Mouse (Mus musculus) neural tube, embryonic 14.5 days (tissue): ENCODE data around the gene Gm21969. TPM values are rescaled to one million over a fixed set of nuclear protein-coding genes. Genes with fewer than 3 reads are reported as not detected.

Experiments used
- ATAC-seq: fragments of 200-750 bp; cut with Nextera tagmentation; 2 replicates; pipeline ENCODE4 v1.8.0; 2017; ENCODE audit warnings: low read depth, mild to moderate bottlenecking, moderate TSS enrichment, moderate library complexity
- H3K27ac ChIP-seq: fragments of 300-500 bp; sonication (generic); 2 replicates; pipeline ENCODE4 v1.5.1; 2014; ENCODE audit warnings: low read depth, mild to moderate bottlenecking, control low read depth, low read length, moderate library complexity, mixed read lengths
- H3K27me3 ChIP-seq: fragments of 300-500 bp; sonication (generic); 2 replicates; pipeline ENCODE4 v1.6.1; 2014; ENCODE audit warnings: low read length; ENCODE audit not compliant: control insufficient read depth, insufficient read depth
- H3K36me3 ChIP-seq: fragments of 300-500 bp; sonication (generic); 2 replicates; pipeline ENCODE4 v1.6.1; 2014; ENCODE audit warnings: low read length, mixed read lengths; ENCODE audit not compliant: control insufficient read depth, insufficient read depth
- H3K4me1 ChIP-seq: fragments of 300-500 bp; sonication (generic); 2 replicates; pipeline ENCODE4 v1.6.1; 2014; ENCODE audit warnings: low read length; ENCODE audit not compliant: control insufficient read depth, insufficient read depth
- H3K4me2 ChIP-seq: fragments of 300-500 bp; sonication (generic); 2 replicates; pipeline ENCODE4 v1.6.1; 2014; ENCODE audit warnings: mild to moderate bottlenecking, low read depth, low read length, control low read depth
- H3K4me3 ChIP-seq: fragments of 300-500 bp; sonication (generic); 2 replicates; pipeline ENCODE4 v1.5.1; 2014; ENCODE audit warnings: low read depth, low read length, control low read depth, mixed read lengths
- H3K9ac ChIP-seq: fragments of 300-500 bp; sonication (generic); replicated peaks from 2 replicates; pipeline ENCODE4 v1.6.1; 2014; ENCODE audit warnings: low read depth, mild to moderate bottlenecking, control low read depth, low read length, mixed read lengths
- H3K9me3 ChIP-seq: fragments of 300-500 bp; sonication (generic); 2 replicates; pipeline ENCODE4 v1.6.1; 2016; ENCODE audit warnings: low read length; ENCODE audit not compliant: control insufficient read depth
- whole genome bisulfite sequencing: fragments of 180-500 bp; shearing (Covaris S2); extraction: QIAGEN DNeasy Blood & Tissue Kit; methylation state at CpG from one replicate; pipeline ENCODE4 v1.1.7; 2014; 5-methylcytosine and 5-hydroxymethylcytosine counted together
- polyA plus RNA-seq: library from polyadenylated mRNA; unstranded; fragments of >200 nt; fragmentation: Nextera tagmentation; extraction: Ambion mirVana; gene quantifications from 2 replicates; pipeline ENCODE4 v1.2.1, GENCODE M21; 2014

The Gm21969 gene
- polyA plus RNA-seq, 1 experiment from 2014 or later = not detected

DNA sequence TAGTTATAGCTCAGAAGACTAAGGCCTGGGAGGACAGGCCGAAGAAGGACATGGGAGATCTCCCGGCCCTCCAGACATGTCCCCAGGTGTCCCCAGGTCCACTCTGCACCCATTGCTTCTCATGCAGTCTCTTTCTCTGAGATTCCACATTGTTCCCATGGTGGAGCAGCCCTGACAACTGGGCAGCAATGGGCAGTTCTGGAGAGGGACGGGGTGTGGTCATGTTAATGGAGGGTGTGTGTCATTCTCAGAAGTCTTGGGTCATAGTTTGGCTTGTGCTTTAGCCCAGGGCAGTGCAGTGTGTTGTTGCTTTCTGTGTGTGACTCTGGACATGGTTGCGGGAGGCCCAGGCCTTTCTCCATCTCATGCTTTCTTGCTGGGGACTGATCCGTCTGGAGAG, 3.7 kb downstream of the Gm21969 start:
- Histone ChIP-seq H3K27ac (no peak overlapping the region), H3K9me3 (no peaks in the 10 kb centered on the region), H3K4me3 (no peak overlapping the region), H3K36me3 (peaks cover 8% of the 10 kb centered on the region; the same call in 1 of the 2 replicates), H3K27me3 (no peaks in the 10 kb centered on the region), H3K4me1 (no peaks in the 10 kb centered on the region), H3K4me2 (no peak overlapping the region), H3K9ac (no peak overlapping the region)
- no peak for ATAC-seq
- 92% methylated on average over 5 of the region's 5 CpGs for WGBS

- ATAC-seq = no peak
Observed at GRCm38 (mm10) chr4:139608975-139609374, 6.0 kb downstream of the Gm21969 start.

DNA sequence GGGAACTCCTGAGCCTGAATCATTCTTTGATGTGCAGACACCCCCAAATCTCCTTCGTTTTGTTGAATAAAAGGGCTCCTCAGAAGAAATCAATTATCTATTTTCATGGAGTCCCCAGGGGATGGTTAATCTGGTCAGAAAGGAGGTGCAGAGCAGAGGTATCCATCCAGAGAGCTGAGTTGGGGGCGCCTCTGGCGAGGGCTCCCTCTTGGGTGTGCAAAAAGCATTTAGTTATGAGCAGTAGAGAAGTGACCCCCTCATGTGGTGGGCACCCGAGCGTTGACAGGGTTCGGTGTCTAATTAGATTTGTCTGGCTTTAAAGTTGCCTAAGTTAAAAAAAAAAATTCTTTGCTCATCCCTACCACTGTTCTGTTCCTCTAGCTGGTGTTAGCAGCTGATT, 8.0 kb downstream of the Gm21969 start:
- Histone ChIP-seq H3K4me2 (no peak overlapping the region), H3K27me3 (no peaks in the 10 kb centered on the region), H3K4me1 (no peaks in the 10 kb centered on the region), H3K9me3 (no peaks in the 10 kb centered on the region), H3K4me3 (no peak overlapping the region), H3K27ac (peak overlapping the region; percentile 55; the same call in 1 of the 2 replicates), H3K36me3 (peaks cover 33% of the 10 kb centered on the region), H3K9ac (no peak overlapping the region)
- 0 out of 2 replicates have a peak, but pooled peaks have one; percentile 13 for ATAC-seq
- WGBS = 57% methylated on average over 6 of the region's 6 CpGs

More at GRCm38 (mm10) chr4:139608975-139609374, 6.0 kb downstream of the Gm21969 start:
- Histone ChIP-seq H3K27me3 (no peaks in the 10 kb centered on the region), H3K4me3 (no peak overlapping the region), H3K9ac (no peak overlapping the region), H3K27ac (no peak overlapping the region), H3K4me1 (no peaks in the 10 kb centered on the region), H3K9me3 (no peaks in the 10 kb centered on the region), H3K36me3 (peaks cover 20% of the 10 kb centered on the region; the same call in 1 of the 2 replicates), H3K4me2 (no peak overlapping the region)
- WGBS = 82% methylated on average over 4 of the region's 4 CpGs

- no peaks in the 10 kb centered on the region for H3K4me1 ChIP-seq
- peak overlapping the region; percentile 55 for H3K27ac ChIP-seq
- H3K4me3 ChIP-seq = no peak overlapping the region
- peak; percentile 72; the same call in 1 of the 2 replicates for ATAC-seq
- no peaks in the 10 kb centered on the region for H3K27me3 ChIP-seq
- no peaks in the 10 kb centered on the region for H3K9me3 ChIP-seq
- peaks cover 33% of the 10 kb centered on the region for H3K36me3 ChIP-seq
- peak overlapping the region; percentile 38; the same call in 1 of the 2 replicates for H3K4me2 ChIP-seq
- 6% methylated on average over 10 of the region's 10 CpGs for WGBS
- H3K9ac ChIP-seq = 0 out of 2 replicates have a peak overlapping the region, but pooled peaks have one; percentile 32
Observed at GRCm38 (mm10) chr4:139611542-139611953, 8.6 kb downstream of the Gm21969 start.

- no peak overlapping the region for H3K27ac ChIP-seq
- H3K4me3 ChIP-seq = no peak overlapping the region
- no peaks in the 10 kb centered on the region for H3K27me3 ChIP-seq
- no peak for ATAC-seq
- H3K4me1 ChIP-seq = no peaks in the 10 kb centered on the region
- H3K9me3 ChIP-seq = no peaks in the 10 kb centered on the region
- no peak overlapping the region for H3K4me2 ChIP-seq
- 88% methylated on average over 21 of the region's 21 CpGs for WGBS
- H3K9ac ChIP-seq = no peak overlapping the region
- peaks cover 25% of the 10 kb centered on the region for H3K36me3 ChIP-seq
Observed at GRCm38 (mm10) chr4:139614524-139615260, 11.7 kb downstream of the Gm21969 start.

DNA sequence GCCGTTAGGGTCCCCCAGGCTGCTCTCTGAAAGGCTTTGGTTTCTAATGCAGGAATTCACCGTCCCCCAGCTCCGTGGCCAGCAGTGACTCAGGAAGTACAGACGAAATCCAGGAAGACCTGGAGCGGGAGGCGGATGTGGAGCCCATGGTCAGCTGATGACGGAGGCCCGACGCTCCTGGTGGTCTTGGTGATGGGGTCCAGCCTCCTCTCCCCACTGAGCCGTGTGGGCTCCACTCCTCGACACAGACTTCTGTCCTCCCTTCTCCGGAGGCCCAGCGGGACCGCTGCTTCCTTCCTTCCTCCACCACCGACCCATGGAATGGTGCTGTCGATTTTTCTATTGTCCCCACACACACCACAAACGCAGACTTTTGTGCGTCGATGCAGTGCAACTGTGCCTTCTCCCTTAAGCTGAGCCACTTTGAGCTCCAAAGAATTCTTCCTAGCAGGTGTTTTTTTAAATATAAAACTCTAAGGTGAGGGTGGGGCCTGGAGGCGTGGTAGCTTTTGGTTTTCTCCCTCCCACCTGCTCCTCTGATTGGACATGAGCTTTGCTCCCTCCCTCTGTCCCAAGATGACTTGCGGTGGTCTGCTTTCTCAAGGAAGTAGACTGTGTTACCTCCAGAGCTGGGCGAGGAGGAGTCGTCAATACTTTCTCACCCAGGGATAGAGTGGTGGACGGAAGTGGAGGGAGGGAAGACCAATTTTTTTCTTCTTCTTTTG, 13.5 kb downstream of the Gm21969 start:
- Histone ChIP-seq H3K4me2 (peak overlapping the region; percentile 14; the same call in 1 of the 2 replicates), H3K4me1 (no peaks in the 10 kb centered on the region), H3K4me3 (no peak overlapping the region), H3K9ac (no peak overlapping the region), H3K36me3 (peaks cover 25% of the 10 kb centered on the region), H3K27me3 (no peaks in the 10 kb centered on the region), H3K9me3 (no peaks in the 10 kb centered on the region), H3K27ac (no peak overlapping the region)
- 25% methylated on average over 23 of the region's 24 CpGs for WGBS
- no peak for ATAC-seq

GRCm38 (mm10) chr4:139617001-139617364, 14.0 kb downstream of the Gm21969 start:
- WGBS = 69% methylated on average over 3 of the region's 3 CpGs
- Histone ChIP-seq H3K4me1 (0 out of 2 replicates have a peak, but pooled peaks cover 2% of the 10 kb centered on the region), H3K4me2 (no peak overlapping the region), H3K27me3 (no peaks in the 10 kb centered on the region), H3K9me3 (no peaks in the 10 kb centered on the region), H3K4me3 (no peak overlapping the region), H3K27ac (no peak overlapping the region), H3K36me3 (peaks cover 25% of the 10 kb centered on the region), H3K9ac (no peak overlapping the region)
- no peak for ATAC-seq

GRCm38 (mm10) chr4:139619765-139620164, 16.8 kb downstream of the Gm21969 start:
- Histone ChIP-seq H3K27ac (no peak overlapping the region), H3K4me3 (no peak overlapping the region), H3K36me3 (peaks cover 7% of the 10 kb centered on the region; the same call in 1 of the 2 replicates), H3K27me3 (no peaks in the 10 kb centered on the region), H3K9ac (no peak overlapping the region), H3K4me1 (peaks cover 12% of the 10 kb centered on the region), H3K9me3 (no peaks in the 10 kb centered on the region), H3K4me2 (no peak overlapping the region)
- WGBS = 81% methylated on average over 6 of the region's 6 CpGs
- no peak for ATAC-seq
